Mouse (Mus musculus) ES-E14 (cell line): ENCODE data around the gene Ctnna3. TPM values are rescaled to one million over a fixed set of nuclear protein-coding genes. Genes with fewer than 3 reads are reported as not detected.

Source experiments
- DNase-seq: peaks from one replicate; pipeline ENCODE4 v3.0.0-alpha.2; 2013; ENCODE audit warnings: low read depth, low spot score
- H3K27ac ChIP-seq: 2 replicates; pipeline ENCODE4 v1.5.1; 2012; ENCODE audit warnings: low read depth, mild to moderate bottlenecking, low read length, moderate library complexity, mixed read lengths; ENCODE audit not compliant: poor library complexity, insufficient read depth, severe bottlenecking
- H3K36me3 ChIP-seq: 2 replicates; pipeline ENCODE4 v1.6.1; 2012; ENCODE audit warnings: mild to moderate bottlenecking, low read length, moderate library complexity, mixed read lengths; ENCODE audit not compliant: control insufficient read depth, poor library complexity, insufficient read depth, severe bottlenecking
- H3K4me1 ChIP-seq, 2 experiments: fragments of 150-350 bp in 1 of 2; sonication (generic) in 1 of 2; 2 replicates each; pipeline ENCODE4 v1.6.1; 2012; ENCODE audit warnings: low read length in 2 of 2, mild to moderate bottlenecking in 1 of 2, mixed read lengths in 1 of 2; ENCODE audit not compliant: control insufficient read depth in 2 of 2, insufficient read depth in 2 of 2, poor library complexity in 1 of 2
- H3K4me3 ChIP-seq, 2 experiments: fragments of 150-350 bp in 1 of 2; sonication (generic) in 1 of 2; 2 replicates each; pipeline ENCODE4 v1.5.1; 2012; ENCODE audit warnings: low read length in 2 of 2, low read depth in 1 of 2, mild to moderate bottlenecking in 1 of 2, mixed read lengths in 1 of 2; ENCODE audit not compliant: insufficient read depth in 1 of 2, poor library complexity in 1 of 2, severe bottlenecking in 1 of 2
- H3K9ac ChIP-seq: 2 replicates; pipeline ENCODE4 v1.6.1; 2012; ENCODE audit warnings: low read depth, mild to moderate bottlenecking, low read length, mixed read lengths; ENCODE audit not compliant: poor library complexity, insufficient read depth, severe bottlenecking
- H3K9me3 ChIP-seq: fragments of 150-350 bp; sonication (generic); 2 replicates; pipeline ENCODE4 v1.6.1; 2012; ENCODE audit warnings: low read depth, mild to moderate bottlenecking, low read length; ENCODE audit not compliant: control insufficient read depth, insufficient read depth
- CHD2 ChIP-seq: IDR thresholded peaks from 2 replicates; pipeline ENCODE4 v1.6.1; 2014; ENCODE audit warnings: mild to moderate bottlenecking, low read depth, low read length, inconsistent platforms
- HCFC1 ChIP-seq: IDR thresholded peaks from 2 replicates; pipeline ENCODE4 v1.6.1; 2012; ENCODE audit warnings: low read length, inconsistent platforms, borderline replicate concordance; ENCODE audit not compliant: insufficient read depth
- MAFK ChIP-seq: IDR thresholded peaks from 2 replicates; pipeline ENCODE4 v1.6.1; 2014; ENCODE audit warnings: mild to moderate bottlenecking, low read depth, low read length, inconsistent platforms; ENCODE audit not compliant: insufficient read depth
- ZC3H11A ChIP-seq: IDR thresholded peaks from 2 replicates; pipeline ENCODE4 v1.6.1; 2012; ENCODE audit warnings: low read depth, mild to moderate bottlenecking, inconsistent platforms, low read length, borderline replicate concordance
- ZNF384 ChIP-seq: IDR thresholded peaks from 2 replicates; pipeline ENCODE4 v1.6.1; 2012; ENCODE audit warnings: low read depth, low read length, inconsistent platforms
- in situ Hi-C, 2 experiments: fragments of 600-800 bp; cut with MboI; formaldehyde crosslinking; loops; one replicate each; pipeline ENCODE4 v1.15.1; 2025; ENCODE audit warnings: low sequenced_read_pairs in 2 of 2, inconsistent platforms in 1 of 2; ENCODE audit not compliant: unreplicated experiment in 2 of 2
- total RNA-seq: library from RNA; depleted of rRNA; stranded (reverse); fragments of 300-350 nt; gene quantifications from 2 replicates; pipeline ENCODE4 v1.2.3, GENCODE M21; 2012

Gene Ctnna3
- total RNA-seq, 1 experiment = not detected

GRCm38 (mm10) chr10:64876506-64876905 is 1446.6 kb downstream of the Ctnna3 start:
- TF ChIP-seq CHD2 (no peak), HCFC1 (no peak), ZC3H11A (no peak), MAFK (no peak), ZNF384 (no peak)
- in situ Hi-C loops = no loop called here
- Histone ChIP-seq H3K27ac (no peak overlapping the region), H3K4me1 (no peaks in the 10 kb centered on the region), H3K9me3 (no peaks in the 10 kb centered on the region), H3K9ac (no peak overlapping the region), H3K4me3 (no peak overlapping the region), H3K36me3 (no peaks in the 10 kb centered on the region)
- no peak for DNase-seq

DNA sequence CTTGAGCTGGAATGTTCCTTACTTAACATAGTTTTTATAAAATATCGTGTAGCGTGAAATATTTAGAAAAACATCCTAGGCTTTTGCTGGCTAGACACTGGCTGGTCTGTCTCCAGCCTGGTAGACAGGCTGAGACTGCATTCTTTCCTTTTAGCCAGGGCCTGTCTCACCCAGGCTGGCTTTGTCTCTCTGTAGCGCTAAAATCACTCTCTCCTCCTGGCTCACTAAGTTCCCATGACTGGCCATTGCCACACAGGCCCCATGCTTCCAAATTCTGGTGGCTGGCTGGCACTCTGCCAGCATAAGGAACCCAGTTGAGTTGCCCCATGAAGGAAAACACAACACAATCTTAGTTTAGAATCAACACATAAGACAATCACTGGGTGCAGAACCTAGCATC is 1450.0 kb downstream of the Ctnna3 start:
- H3K4me3 ChIP-seq = no peak overlapping the region
- in situ Hi-C loops = no loop called here

GRCm38 (mm10) chr10:64886946-64887345 is 1457.0 kb downstream of the Ctnna3 start:
- no peak for TF ChIP-seq MAFK
- TF ChIP-seq ZNF384 = no peak
- TF ChIP-seq CHD2 = no peak
- TF ChIP-seq HCFC1 = no peak
- TF ChIP-seq ZC3H11A = no peak
- H3K9ac ChIP-seq = no peak overlapping the region
- no peak overlapping the region for H3K4me3 ChIP-seq
- no peak overlapping the region for H3K27ac ChIP-seq
- in situ Hi-C loops = no loop called here
- no peaks in the 10 kb centered on the region for H3K9me3 ChIP-seq
- DNase-seq = no peak
- no peaks in the 10 kb centered on the region for H3K4me1 ChIP-seq
- no peaks in the 10 kb centered on the region for H3K36me3 ChIP-seq

More for the DNA sequence above, 1450.0 kb downstream of the Ctnna3 start:
- Histone ChIP-seq H3K4me1 (no peaks in the 10 kb centered on the region), H3K9me3 (no peaks in the 10 kb centered on the region), H3K9ac (no peak overlapping the region), H3K36me3 (no peaks in the 10 kb centered on the region), H3K27ac (no peak overlapping the region)
- TF ChIP-seq MAFK (no peak), ZC3H11A (no peak), CHD2 (no peak), ZNF384 (no peak), HCFC1 (no peak)
- no peak for DNase-seq

DNA sequence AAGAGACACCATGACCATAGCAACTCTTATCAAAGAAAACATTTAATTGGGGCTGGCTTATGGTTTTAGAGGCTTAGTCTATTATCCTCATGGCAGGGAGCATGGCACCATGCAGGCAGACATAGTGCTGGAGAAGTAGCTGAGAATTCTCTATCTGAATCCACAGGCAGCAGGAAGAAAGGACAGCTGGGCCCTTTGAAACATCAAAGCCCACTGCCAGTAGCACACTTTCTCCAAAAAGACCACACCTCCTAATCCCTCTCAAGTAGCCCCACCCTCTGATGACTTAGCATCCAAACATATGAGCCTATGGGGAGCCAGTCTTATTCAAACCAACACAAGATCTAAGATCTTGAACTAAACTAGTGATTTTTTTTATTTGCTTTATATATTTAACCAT is 1462.6 kb downstream of the Ctnna3 start:
- in situ Hi-C loops = no loop called here
- TF ChIP-seq ZC3H11A = no peak
- no peak for TF ChIP-seq ZNF384
- no peak for TF ChIP-seq MAFK
- no peak for TF ChIP-seq CHD2
- no peak for TF ChIP-seq HCFC1
- Histone ChIP-seq H3K27ac (no peak overlapping the region), H3K4me3 (no peak overlapping the region), H3K36me3 (no peaks in the 10 kb centered on the region), H3K9ac (no peak overlapping the region), H3K9me3 (no peaks in the 10 kb centered on the region), H3K4me1 (no peaks in the 10 kb centered on the region)
- no peak for DNase-seq

- Histone ChIP-seq H3K4me3 (no peak overlapping the region), H3K36me3 (no peaks in the 10 kb centered on the region), H3K9ac (no peak overlapping the region), H3K9me3 (no peaks in the 10 kb centered on the region), H3K4me1 (no peaks in the 10 kb centered on the region), H3K27ac (no peak overlapping the region)
- TF ChIP-seq HCFC1 (no peak), MAFK (no peak), ZC3H11A (no peak), ZNF384 (no peak), CHD2 (no peak)
- DNase-seq = no peak
- in situ Hi-C loops = no loop called here
Observed at GRCm38 (mm10) chr10:64898739-64899138, 1468.8 kb downstream of the Ctnna3 start.
